Mouse (Mus musculus): ENCODE data around the gene Ceacam3. TPM values are rescaled to one million over a fixed set of nuclear protein-coding genes. Genes with fewer than 3 reads are reported as not detected.

The Ceacam3 gene
- polyA plus RNA-seq, 1 experiment from 2014 or later = not detected

Other genes starting within 250 kb of the Ceacam3 start
- 1.2 TPM in 2 replicates for gene Ptgir, start 243.8 kb upstream of the Ceacam3 start, polyA plus RNA-seq (2015; fragmentation: Nextera tagmentation; extraction: Ambion mirVana)
- 79.0 and 83.9 TPM in 2 replicates for gene Calm3, start 226.2 kb upstream of the Ceacam3 start, polyA plus RNA-seq (2015; fragmentation: Nextera tagmentation; extraction: Ambion mirVana)
- 0.44 and 0.60 TPM in 2 replicates for gene Pnmal2, start 205.6 kb upstream of the Ceacam3 start, polyA plus RNA-seq (2015; fragmentation: Nextera tagmentation; extraction: Ambion mirVana)
- 0.05 TPM in 1 of 2 replicates, not detected in the other for gene Pnmal1, start 190.6 kb upstream of the Ceacam3 start, polyA plus RNA-seq (2015; fragmentation: Nextera tagmentation; extraction: Ambion mirVana)
- gene Gm42372, start 167.2 kb upstream of the Ceacam3 start, polyA plus RNA-seq (2015; fragmentation: Nextera tagmentation; extraction: Ambion mirVana) = 0.06 TPM in 1 of 2 replicates, not detected in the other
- 3.7 and 3.9 TPM in 2 replicates for gene Ccdc8, start 157.6 kb upstream of the Ceacam3 start, polyA plus RNA-seq (2015; fragmentation: Nextera tagmentation; extraction: Ambion mirVana)
- 43.2 and 45.3 TPM in 2 replicates for gene Ppp5c, start 122.4 kb upstream of the Ceacam3 start, polyA plus RNA-seq (2015; fragmentation: Nextera tagmentation; extraction: Ambion mirVana)
- 31.4 and 37.5 TPM in 2 replicates for gene Hif3a, start 87.9 kb upstream of the Ceacam3 start, polyA plus RNA-seq (2015; fragmentation: Nextera tagmentation; extraction: Ambion mirVana)
- gene Psg16, start 76.2 kb upstream of the Ceacam3 start, polyA plus RNA-seq (2015; fragmentation: Nextera tagmentation; extraction: Ambion mirVana) = 0.13 and 0.24 TPM in 2 replicates
- gene Psg29, start 53.2 kb downstream of the Ceacam3 start, polyA plus RNA-seq (2015; fragmentation: Nextera tagmentation; extraction: Ambion mirVana) = not detected in 2 replicates

Data from liver, embryonic 15.5 days (tissue).